Mouse (Mus musculus): Measurements from ENCODE around the gene Gucy2d. TPM values are rescaled to one million over a fixed set of nuclear protein-coding genes. Genes with fewer than 3 reads are reported as not detected.
A peak's percentile ranks its signal among the peaks of the same experiment; 100 is the strongest.

Gene Gucy2d
- total RNA-seq, 2 experiments from 2014 or later = not detected

GRCm38 (mm10) chr7:98488398-98489130 lies 48.3 kb downstream of the Gucy2d start:
- peak; percentile 11; the same call in 1 of the 2 replicates for ATAC-seq (replicated peaks; ENCODE audit: poor library complexity, severe bottlenecking)

GRCm38 (mm10) chr7:98489131-98489530 lies 48.9 kb downstream of the Gucy2d start, which contains the start of gene Lrrc32:
TSS of gene Lrrc32 (plus strand) at chr7:98489283.
- no peak for ATAC-seq (replicated peaks; ENCODE audit: poor library complexity, severe bottlenecking)

- ATAC-seq (replicated peaks; ENCODE audit: poor library complexity, severe bottlenecking) = peak; percentile 68
Measured at GRCm38 (mm10) chr7:98489623-98490084, 49.4 kb downstream of the Gucy2d start.

- ATAC-seq (replicated peaks; ENCODE audit: poor library complexity, severe bottlenecking) = no peak
Measured at GRCm38 (mm10) chr7:98490328-98490727, 50.1 kb downstream of the Gucy2d start.

- ATAC-seq (replicated peaks; ENCODE audit: poor library complexity, severe bottlenecking) = no peak
Measured at GRCm38 (mm10) chr7:98490911-98491310, 50.7 kb downstream of the Gucy2d start.

GRCm38 (mm10) chr7:98491451-98492200 lies 51.4 kb downstream of the Gucy2d start:
- ATAC-seq (replicated peaks; ENCODE audit: poor library complexity, severe bottlenecking) = no peak

GRCm38 (mm10) chr7:98492331-98492730 lies 52.1 kb downstream of the Gucy2d start:
- no peak for ATAC-seq (replicated peaks; ENCODE audit: poor library complexity, severe bottlenecking)

GRCm38 (mm10) chr7:98493307-98493706 lies 53.1 kb downstream of the Gucy2d start:
- no peak for ATAC-seq (replicated peaks; ENCODE audit: poor library complexity, severe bottlenecking)

GRCm38 (mm10) chr7:98493901-98494480 lies 53.8 kb downstream of the Gucy2d start:
- peak; percentile 26 for ATAC-seq (replicated peaks; ENCODE audit: poor library complexity, severe bottlenecking)

- ATAC-seq (replicated peaks; ENCODE audit: poor library complexity, severe bottlenecking) = no peak
Measured at GRCm38 (mm10) chr7:98495591-98495990, 55.4 kb downstream of the Gucy2d start.

GRCm38 (mm10) chr7:98497451-98497850 lies 57.2 kb downstream of the Gucy2d start:
- ATAC-seq (replicated peaks; ENCODE audit: poor library complexity, severe bottlenecking) = no peak

GRCm38 (mm10) chr7:98498101-98498500 lies 57.9 kb downstream of the Gucy2d start:
- no peak for ATAC-seq (replicated peaks; ENCODE audit: poor library complexity, severe bottlenecking)

- ATAC-seq (replicated peaks; ENCODE audit: poor library complexity, severe bottlenecking) = no peak
Measured at GRCm38 (mm10) chr7:98498656-98499560, 58.7 kb downstream of the Gucy2d start.

- ATAC-seq (replicated peaks; ENCODE audit: poor library complexity, severe bottlenecking) = no peak
Measured at GRCm38 (mm10) chr7:98499561-98500292, 59.5 kb downstream of the Gucy2d start.

- no peak for ATAC-seq (replicated peaks; ENCODE audit: poor library complexity, severe bottlenecking)
Measured at GRCm38 (mm10) chr7:98500470-98500869, 60.3 kb downstream of the Gucy2d start.

GRCm38 (mm10) chr7:98501078-98501477 lies 60.9 kb downstream of the Gucy2d start:
- ATAC-seq (replicated peaks; ENCODE audit: poor library complexity, severe bottlenecking) = no peak

GRCm38 (mm10) chr7:98502921-98503320 lies 62.7 kb downstream of the Gucy2d start:
- ATAC-seq (replicated peaks; ENCODE audit: poor library complexity, severe bottlenecking) = no peak

- ATAC-seq (replicated peaks; ENCODE audit: poor library complexity, severe bottlenecking) = no peak
Measured at GRCm38 (mm10) chr7:98503951-98504647, 63.9 kb downstream of the Gucy2d start.

Measured in granulocyte monocyte progenitor cell, adult 5-6 weeks (primary cell).